ENCODE assay signal across 8 mouse cellular contexts in the genomic region with DNA sequence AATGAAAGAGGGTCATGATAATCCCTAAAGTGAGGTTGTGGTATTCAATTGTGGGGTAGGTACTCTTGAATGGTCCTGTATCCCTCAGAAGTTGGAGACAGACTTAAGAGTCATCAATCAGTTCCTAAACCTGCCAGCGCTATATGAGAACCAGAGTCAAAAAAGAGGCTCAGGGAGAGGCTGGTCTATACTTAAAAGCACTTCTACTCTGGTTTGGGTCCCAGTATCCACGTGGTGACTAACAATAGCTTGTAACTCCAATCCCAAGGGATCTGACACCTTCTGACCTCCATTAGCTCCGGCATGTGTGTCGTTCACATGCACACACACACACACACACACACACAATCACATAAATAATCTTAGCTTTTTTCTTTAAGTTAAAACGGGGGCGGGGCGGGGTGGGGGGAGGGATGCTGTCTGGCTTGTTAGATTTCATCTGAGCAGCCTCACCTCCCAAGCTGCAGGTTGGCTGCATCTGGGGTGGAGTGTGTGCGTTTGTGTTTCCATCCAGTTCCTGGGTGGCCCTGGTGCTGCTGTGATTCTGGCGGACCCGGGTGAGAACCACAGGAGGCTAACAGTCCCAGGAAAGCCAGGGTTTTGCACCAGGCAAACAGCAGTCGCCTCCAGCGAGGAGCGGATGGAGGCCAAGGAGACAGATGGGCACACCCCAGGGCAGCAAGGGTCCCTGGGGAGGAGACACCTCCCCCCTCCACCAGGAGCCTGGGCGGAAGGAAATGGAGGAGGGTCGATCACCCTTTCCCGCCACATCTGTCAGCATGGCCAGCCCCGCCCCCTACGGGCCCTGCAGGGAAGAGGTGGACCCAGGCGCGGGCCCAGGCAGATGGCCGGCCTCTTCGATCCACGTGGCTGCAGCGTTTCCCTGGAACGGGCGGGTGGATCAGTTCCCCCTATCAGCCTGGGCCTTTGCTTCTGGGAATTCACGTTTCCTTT. TPM values are rescaled to one million over a fixed set of nuclear protein-coding genes. Genes with fewer than 3 reads are reported as not detected.
DNase-seq lines count a peak whose midpoint lies in the region; ATAC-seq lines count a peak whose summit lies in the region.

No protein-coding gene starts in this region.

- H3K27me3 ChIP-seq in embryonic facial prominence, embryonic 14.5 days (replicated peaks; ENCODE audit: control insufficient read depth, insufficient read depth, low read length), result no peaks in the 10 kb centered on the region
- H3K27me3 ChIP-seq in heart, embryonic 13.5 days (replicated peaks), result no peaks in the 10 kb centered on the region
- no peaks in the 10 kb centered on the region for H3K27me3 ChIP-seq in kidney, embryonic 16.5 days (ENCODE audit: insufficient read depth, low read length)
- no peaks in the 10 kb centered on the region for H3K27me3 ChIP-seq in lung, embryonic 16.5 days (ENCODE audit: control insufficient read depth, insufficient read depth, low read depth, low read length)

- H3K4me3 ChIP-seq in embryonic facial prominence, embryonic 14.5 days (ENCODE audit: low read depth, low read length), result peak overlapping the region; percentile 31
- peak overlapping the region; percentile 46 for H3K4me3 ChIP-seq in heart, embryonic 13.5 days
- H3K4me3 ChIP-seq in kidney, embryonic 16.5 days (ENCODE audit: low read length), result peak overlapping the region; percentile 17
- H3K4me3 ChIP-seq in lung, embryonic 16.5 days (ENCODE audit: low read length), result peak overlapping the region; percentile 44

- H3K9me3 ChIP-seq in embryonic facial prominence, embryonic 14.5 days (ENCODE audit: control insufficient read depth, low read length), result no peaks in the 10 kb centered on the region
- no peaks in the 10 kb centered on the region for H3K9me3 ChIP-seq in heart, embryonic 13.5 days
- no peaks in the 10 kb centered on the region for H3K9me3 ChIP-seq in kidney, embryonic 16.5 days (ENCODE audit: low read length)
- H3K9me3 ChIP-seq in lung, embryonic 16.5 days (ENCODE audit: control insufficient read depth, low read length), result no peaks in the 10 kb centered on the region

- peak; percentile 65 for DNase-seq in CD4-positive helper T cell, adult 2 months (ENCODE audit: low read depth, low spot score)
- peak; percentile 63 to 85 for DNase-seq in adrenal gland, postnatal 4 days (ENCODE audit: low spot score in 2 of 2)
- DNase-seq in embryonic facial prominence, embryonic 14.5 days (ENCODE audit: low spot score), result peak; percentile 91
- peak; percentile 68 for DNase-seq in ovary, postnatal 14 days (ENCODE audit: low spot score)
- peak; percentile 62 to 78 for DNase-seq in thymus, postnatal 36 days

- no peaks in the 10 kb centered on the region for H3K36me3 ChIP-seq in embryonic facial prominence, embryonic 14.5 days (ENCODE audit: control insufficient read depth, insufficient read depth, low read length)
- no peaks in the 10 kb centered on the region for H3K36me3 ChIP-seq in heart, embryonic 13.5 days
- H3K36me3 ChIP-seq in kidney, embryonic 16.5 days (ENCODE audit: insufficient read depth, low read length), result no peaks in the 10 kb centered on the region
- no peaks in the 10 kb centered on the region for H3K36me3 ChIP-seq in lung, embryonic 16.5 days (ENCODE audit: control insufficient read depth, insufficient read depth, low read length)

- ATAC-seq in embryonic facial prominence, embryonic 14.5 days (ENCODE audit: low read depth), result peak; percentile 76
- peak; percentile 73 for ATAC-seq in heart, embryonic 13.5 days (ENCODE audit: extremely low read depth, insufficient number of reproducible peaks, low FRiP score, low TSS enrichment)
- ATAC-seq in kidney, embryonic 16.5 days (ENCODE audit: low FRiP score, low TSS enrichment), result peak; percentile 81
- ATAC-seq in lung, embryonic 16.5 days (ENCODE audit: low read depth), result peak; percentile 87

- H3K9ac ChIP-seq in embryonic facial prominence, embryonic 14.5 days (ENCODE audit: low read depth, low read length), result peak overlapping the region; percentile 52
- H3K9ac ChIP-seq in heart, embryonic 13.5 days, result peak overlapping the region; percentile 81
- H3K9ac ChIP-seq in kidney, embryonic 16.5 days (replicated peaks; ENCODE audit: low read length), result peak overlapping the region; percentile 56
- H3K9ac ChIP-seq in lung, embryonic 16.5 days (ENCODE audit: low read length), result peak overlapping the region; percentile 67

- H3K4me2 ChIP-seq in embryonic facial prominence, embryonic 14.5 days (ENCODE audit: low read depth, low read length), result peak overlapping the region; percentile 70
- peak overlapping the region; percentile 79 for H3K4me2 ChIP-seq in heart, embryonic 13.5 days
- H3K4me2 ChIP-seq in kidney, embryonic 16.5 days (replicated peaks; ENCODE audit: low read depth, low read length), result peak overlapping the region; percentile 52
- peak overlapping the region; percentile 72 for H3K4me2 ChIP-seq in lung, embryonic 16.5 days (ENCODE audit: low read depth, low read length)

- H3K27ac ChIP-seq in embryonic facial prominence, embryonic 14.5 days (replicated peaks; ENCODE audit: low read depth, low read length), result peak overlapping the region; percentile 57; the same call in 1 of the 2 replicates
- H3K27ac ChIP-seq in heart, embryonic 13.5 days (replicated peaks), result peak overlapping the region; percentile 80
- H3K27ac ChIP-seq in kidney, embryonic 16.5 days (ENCODE audit: low read length), result peak overlapping the region; percentile 78
- peak overlapping the region; percentile 79 for H3K27ac ChIP-seq in lung, embryonic 16.5 days (ENCODE audit: low read length)

- 3% methylated on average over 25 of the region's 27 CpGs for WGBS in embryonic facial prominence, embryonic 14.5 days
- WGBS in heart, embryonic 13.5 days, result 2% methylated on average over 27 of the region's 27 CpGs
- WGBS in kidney, embryonic 16.5 days, result under 1% methylated on average over 27 of the region's 27 CpGs
- 2% methylated on average over 25 of the region's 27 CpGs for WGBS in lung, embryonic 16.5 days

- peaks cover 17% of the 10 kb centered on the region; the same call in 1 of the 2 replicates for H3K4me1 ChIP-seq in embryonic facial prominence, embryonic 14.5 days (ENCODE audit: control insufficient read depth, insufficient read depth, low read length)
- H3K4me1 ChIP-seq in heart, embryonic 13.5 days, result peaks cover 60% of the 10 kb centered on the region
- peaks cover 22% of the 10 kb centered on the region for H3K4me1 ChIP-seq in kidney, embryonic 16.5 days (ENCODE audit: insufficient read depth, low read length)
- peaks cover 18% of the 10 kb centered on the region for H3K4me1 ChIP-seq in lung, embryonic 16.5 days (replicated peaks; ENCODE audit: control insufficient read depth, insufficient read depth, low read length)

RNA-seq across cellular contexts. Expression of a gene that starts 37.0 kb away (rescaled TPM):
- total RNA-seq in adrenal gland, postnatal 4 days (2021), result 1 to 10 TPM; 5.6 to 6.5 TPM
- polyA plus RNA-seq in embryonic facial prominence, embryonic 14.5 days (2014; fragmentation: Nextera tagmentation; extraction: Ambion mirVana), result 10.5 and 12.7 TPM in 2 replicates
- polyA plus RNA-seq in heart, embryonic 13.5 days (2015; fragmentation: Nextera tagmentation; extraction: Ambion mirVana), result 3.4 and 3.8 TPM in 2 replicates
- 14.4 and 16.2 TPM in 2 replicates for polyA plus RNA-seq in kidney, embryonic 16.5 days (2015; fragmentation: Nextera tagmentation; extraction: Ambion mirVana)
- polyA plus RNA-seq in lung, embryonic 16.5 days (2015; fragmentation: Nextera tagmentation; extraction: Ambion mirVana), result 21.7 and 24.0 TPM in 2 replicates

RNA-seq across cellular contexts. Expression of a gene that starts 50.0 kb away (rescaled TPM):
- total RNA-seq in adrenal gland, postnatal 4 days (2021), result 100 to 1,000 TPM; 309 to 341 TPM
- 396 and 441 TPM in 2 replicates for polyA plus RNA-seq in embryonic facial prominence, embryonic 14.5 days (2014; fragmentation: Nextera tagmentation; extraction: Ambion mirVana)
- 276 and 287 TPM in 2 replicates for polyA plus RNA-seq in heart, embryonic 13.5 days (2015; fragmentation: Nextera tagmentation; extraction: Ambion mirVana)
- polyA plus RNA-seq in kidney, embryonic 16.5 days (2015; fragmentation: Nextera tagmentation; extraction: Ambion mirVana), result 189 and 316 TPM in 2 replicates
- polyA plus RNA-seq in lung, embryonic 16.5 days (2015; fragmentation: Nextera tagmentation; extraction: Ambion mirVana), result 208 and 265 TPM in 2 replicates

Comparison
In these comparisons a context has a peak if more than half of its experiments do, and no peak if none do; other contexts are left out.
1. Peak in every context shown above with its lines: DNase-seq, ATAC-seq, H3K4me3 ChIP-seq and H3K27ac ChIP-seq.